In the genomic region with DNA sequence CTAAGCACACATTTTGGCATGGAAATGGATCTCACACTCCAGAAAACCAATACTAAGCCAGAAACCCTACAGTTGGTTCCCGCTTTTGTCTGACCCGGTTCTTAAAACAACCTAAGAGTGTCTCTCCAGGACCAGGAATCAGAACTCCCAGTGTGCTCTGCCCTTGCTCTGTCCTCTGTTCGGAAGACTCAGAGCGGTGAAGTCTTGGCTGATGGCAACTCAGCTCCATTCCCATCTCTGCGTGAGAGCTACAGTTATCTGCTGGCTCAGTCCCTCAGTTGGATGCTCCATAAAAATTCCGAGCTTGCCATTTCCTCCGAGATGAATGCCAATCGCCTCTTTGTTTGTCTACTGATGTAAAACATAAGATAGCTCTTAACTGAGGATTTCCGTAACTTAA, we compare ENCODE assay signal across 19 mouse cellular contexts.
"Had no signal": no experiment of that assay in that cellular context is flagged by ENCODE, and none has a peak within 500 bp of the region (broad histone marks: within the 10 kb centered on the region; RNA-seq: fewer than 3 reads in every experiment).

No protein-coding gene starts in this region.

- H3K36me3 ChIP-seq: liver, embryonic 13.5 days; midbrain, embryonic 12.5 days; midbrain, embryonic 15.5 days; neural tube, embryonic 12.5 days; neural tube, embryonic 15.5 days; stomach, embryonic 15.5 days had no signal

- H3K4me3 ChIP-seq: liver, embryonic 13.5 days; midbrain, embryonic 12.5 days; midbrain, embryonic 15.5 days; neural tube, embryonic 12.5 days; neural tube, embryonic 15.5 days; stomach, embryonic 15.5 days had no signal

- H3K27me3 ChIP-seq: liver, embryonic 13.5 days; midbrain, embryonic 12.5 days; midbrain, embryonic 15.5 days; neural tube, embryonic 12.5 days; neural tube, embryonic 15.5 days; stomach, embryonic 15.5 days had no signal

- H3K9ac ChIP-seq: liver, embryonic 13.5 days; lung, embryonic 14.5 days; midbrain, embryonic 12.5 days; midbrain, embryonic 15.5 days; neural tube, embryonic 12.5 days; neural tube, embryonic 15.5 days; stomach, embryonic 15.5 days had no signal

- H3K4me1 ChIP-seq: liver, embryonic 13.5 days; midbrain, embryonic 15.5 days; neural tube, embryonic 12.5 days; neural tube, embryonic 15.5 days; stomach, embryonic 15.5 days had no signal

- H3K27ac ChIP-seq: liver, embryonic 13.5 days; macrophage; midbrain, embryonic 12.5 days; midbrain, embryonic 15.5 days; neural tube, embryonic 12.5 days; neural tube, embryonic 15.5 days; stomach, embryonic 15.5 days had no signal

- DNase-seq: kidney, adult 18-20 months; kidney, adult 9 months; kidney, postnatal 14 days; kidney, postnatal 4 days; liver, embryonic 13.5 days; lung, embryonic 14.5 days; right cerebral cortex, adult 18-20 months; right cerebral cortex, postnatal 14 days; right cerebral cortex, postnatal 4 days; spleen, adult 18-20 months; thymus, adult 18-20 months; thymus, postnatal 36 days had no signal

- H3K9me3 ChIP-seq: liver, embryonic 13.5 days; midbrain, embryonic 15.5 days; neural tube, embryonic 15.5 days; stomach, embryonic 15.5 days had no signal

- H3K4me2 ChIP-seq: liver, embryonic 13.5 days; lung, embryonic 14.5 days; midbrain, embryonic 12.5 days; midbrain, embryonic 15.5 days; neural tube, embryonic 12.5 days; neural tube, embryonic 15.5 days; stomach, embryonic 15.5 days had no signal

- ATAC-seq: lung, postnatal 0 days; midbrain, embryonic 15.5 days had no signal
